ENCODE assay signal across 24 mouse cellular contexts in genomic region chr2:163447375-163447774, GRCm38 (mm10). TPM values are rescaled to one million over a fixed set of nuclear protein-coding genes. Genes with fewer than 3 reads are reported as not detected.
A peak's percentile ranks its signal among the peaks of the same experiment; 100 is the strongest.
DNase-seq lines count a peak whose midpoint lies in the region; ATAC-seq lines count a peak whose summit lies in the region.
"Had no signal": no experiment of that assay in that cellular context is flagged by ENCODE, and none has a peak within 500 bp of the region (broad histone marks: within the 10 kb centered on the region; RNA-seq: fewer than 3 reads in every experiment).

No protein-coding gene starts in this region.

- no peaks in the 10 kb centered on the region for H3K4me1 ChIP-seq in megakaryocyte, embryonic 14.5 days

- H3K36me3 ChIP-seq in megakaryocyte, embryonic 14.5 days (replicated peaks; ENCODE audit: low read length), result no peaks in the 10 kb centered on the region
- H3K36me3 ChIP-seq: G1E had no signal

- H3K4me3 ChIP-seq in megakaryocyte, embryonic 14.5 days (replicated peaks), result peak overlapping the region; percentile 14

- DNase-seq in frontal cortex, postnatal 14 days (ENCODE audit: low spot score in 2 of 2), result no peak
- DNase-seq in right cerebral cortex, adult 18-20 months, result peak; percentile 41
- DNase-seq in right cerebral cortex, postnatal 14 days, result no peak
- DNase-seq: adrenal gland, adult 2 months; adrenal gland, adult 8-10 months; adrenal gland, postnatal 10 days; adrenal gland, postnatal 14 days; adrenal gland, postnatal 25 days; adrenal gland, postnatal 36 days; B cell, adult 2 months; cerebellum, adult 11 months; cerebellum, adult 11-12 months; cerebellum, adult 18-20 months had no signal

- H3K9me3 ChIP-seq in megakaryocyte, embryonic 14.5 days, result no peaks in the 10 kb centered on the region
- H3K9me3 ChIP-seq: G1E had no signal

- ATAC-seq in frontal cortex, adult (ENCODE audit: low TSS enrichment), result peak; percentile 54
- ATAC-seq in megakaryocyte, adult 5-6 weeks (ENCODE audit: poor library complexity, severe bottlenecking), result no peak
- ATAC-seq: activated CD4-positive, CD25-positive, alpha-beta regulatory T cell, adult 4 months; CD4-positive, CD25-positive, alpha-beta regulatory T cell, adult 4 months; Patski had no signal

- H3K27me3 ChIP-seq in megakaryocyte, embryonic 14.5 days (replicated peaks), result peaks cover 63% of the 10 kb centered on the region

RNA-seq across cellular contexts. Expression of gene Gdap1l1, which starts 9.1 kb away (rescaled TPM):
- polyA plus RNA-seq in megakaryocyte, embryonic 14.5 days (2012; ENCODE audit: insufficient read depth, low replicate concordance), result 0.47 TPM in 1 of 2 replicates, not detected in the other
- total RNA-seq in megakaryocyte, adult 5-6 weeks (2015), result not detected in 2 replicates
- not detected in 2 replicates for total RNA-seq in megakaryocyte, adult 5-6 weeks (2017)
- total RNA-seq: CH12.LX, MEL had no signal
- polyA plus RNA-seq: activated CD4-positive, CD25-positive, alpha-beta regulatory T cell, adult 4 months; CD4-positive, CD25-positive, alpha-beta regulatory T cell, adult 4 months; G1E had no signal

RNA-seq across cellular contexts. Expression of gene Oser1, which starts 22.9 kb away (rescaled TPM):
- polyA plus RNA-seq in megakaryocyte, embryonic 14.5 days (2012; ENCODE audit: insufficient read depth, low replicate concordance), result 2.4 and 3.5 TPM in 2 replicates
- total RNA-seq in megakaryocyte, adult 5-6 weeks (2015), result 85.9 and 98.4 TPM in 2 replicates
- total RNA-seq in megakaryocyte, adult 5-6 weeks (2017), result 93.7 and 107 TPM in 2 replicates

RNA-seq across cellular contexts. Expression of gene Fitm2, which starts 25.1 kb away (rescaled TPM):
- 0.68 and 1.1 TPM in 2 replicates for polyA plus RNA-seq in megakaryocyte, embryonic 14.5 days (2012; ENCODE audit: insufficient read depth, low replicate concordance)
- 0.36 and 1.1 TPM in 2 replicates for total RNA-seq in megakaryocyte, adult 5-6 weeks (2015)
- total RNA-seq in megakaryocyte, adult 5-6 weeks (2017), result 0.94 and 1.7 TPM in 2 replicates

RNA-seq across cellular contexts. Expression of gene R3hdml, which starts 44.7 kb away (rescaled TPM):
- polyA plus RNA-seq in megakaryocyte, embryonic 14.5 days (2012; ENCODE audit: insufficient read depth, low replicate concordance), result not detected in 2 replicates
- total RNA-seq in megakaryocyte, adult 5-6 weeks (2015), result not detected in 2 replicates
- total RNA-seq in megakaryocyte, adult 5-6 weeks (2017), result not detected in 2 replicates
- total RNA-seq: adrenal gland, adult 18-20 months; adrenal gland, adult 2 months; adrenal gland, adult 8-10 months; adrenal gland, postnatal 10 days; adrenal gland, postnatal 14 days; adrenal gland, postnatal 25 days; adrenal gland, postnatal 36 days; CH12.LX; G1E; MEL had no signal
- polyA plus RNA-seq: activated CD4-positive, CD25-positive, alpha-beta regulatory T cell, adult 4 months; adrenal gland, adult 2 months; brain, embryonic 14.5 days; CD4-positive, CD25-positive, alpha-beta regulatory T cell, adult 4 months; G1E; Patski had no signal

RNA-seq across cellular contexts. Expression of gene Jph2, which starts 49.6 kb away (rescaled TPM):
- polyA plus RNA-seq in megakaryocyte, embryonic 14.5 days (2012; ENCODE audit: insufficient read depth, low replicate concordance), result 0.13 and 1.0 TPM in 2 replicates
- not detected in 2 replicates for total RNA-seq in megakaryocyte, adult 5-6 weeks (2015)
- total RNA-seq in megakaryocyte, adult 5-6 weeks (2017), result not detected in 2 replicates
- total RNA-seq: CH12.LX had no signal
- polyA plus RNA-seq: activated CD4-positive, CD25-positive, alpha-beta regulatory T cell, adult 4 months; CD4-positive, CD25-positive, alpha-beta regulatory T cell, adult 4 months; G1E had no signal
